Mouse (Mus musculus) neutrophil, adult 5-6 weeks (primary cell): ENCODE measurements around the gene Cbx2. TPM values are rescaled to one million over a fixed set of nuclear protein-coding genes. Genes with fewer than 3 reads are reported as not detected.

Source experiments
- ATAC-seq: fragments of 151-379, 151-347 bp; 2 replicates; pipeline ENCODE4 v1.8.0; 2017; ENCODE audit warnings: mild to moderate bottlenecking, moderate TSS enrichment; ENCODE audit not compliant: insufficient number of reproducible peaks, poor library complexity, low FRiP score, severe bottlenecking; ENCODE audit errors: extremely low read depth
- total RNA-seq: library from RNA; stranded (forward); fragments of 200-1000 nt; gene quantifications from 2 replicates; pipeline ENCODE4 v1.2.3, GENCODE M21; 2017

The Cbx2 gene
- total RNA-seq, 1 experiment from 2014 or later, result 1.3 TPM

- peak; percentile 77 for ATAC-seq
Observed at GRCm38 (mm10) chr11:119053257-119053670, 30.5 kb downstream of the Cbx2 start.

DNA sequence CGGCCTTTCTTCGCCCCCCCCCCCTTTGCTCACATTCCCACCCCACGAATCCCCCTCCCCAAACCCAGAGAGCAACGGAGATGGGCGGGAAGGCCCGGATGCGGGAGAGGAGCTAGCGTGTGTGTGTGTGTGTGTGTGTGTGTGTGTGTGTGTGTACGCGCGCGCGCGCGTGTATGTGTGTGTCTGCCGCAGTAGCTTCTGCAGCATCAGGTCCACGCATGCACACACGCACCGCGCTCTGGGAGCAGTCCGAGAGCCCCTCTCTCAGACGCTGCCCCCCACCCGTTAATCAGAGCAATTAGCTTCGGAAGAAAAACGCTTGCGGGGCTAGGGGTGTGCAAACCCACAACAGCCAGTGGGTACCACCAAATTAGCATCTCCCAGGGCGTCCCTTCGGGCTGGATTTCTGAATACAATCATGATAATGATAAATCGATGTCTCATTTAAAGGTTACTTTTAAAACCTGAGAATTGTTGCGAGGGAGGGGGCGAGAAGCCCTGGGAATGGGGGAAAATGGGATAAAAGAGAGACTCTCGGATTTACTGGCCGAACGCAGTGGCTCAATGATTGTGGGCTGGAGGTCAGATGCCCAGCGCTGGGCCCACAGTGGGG is 31.1 kb downstream of the Cbx2 start:
- ATAC-seq, result no peak

DNA sequence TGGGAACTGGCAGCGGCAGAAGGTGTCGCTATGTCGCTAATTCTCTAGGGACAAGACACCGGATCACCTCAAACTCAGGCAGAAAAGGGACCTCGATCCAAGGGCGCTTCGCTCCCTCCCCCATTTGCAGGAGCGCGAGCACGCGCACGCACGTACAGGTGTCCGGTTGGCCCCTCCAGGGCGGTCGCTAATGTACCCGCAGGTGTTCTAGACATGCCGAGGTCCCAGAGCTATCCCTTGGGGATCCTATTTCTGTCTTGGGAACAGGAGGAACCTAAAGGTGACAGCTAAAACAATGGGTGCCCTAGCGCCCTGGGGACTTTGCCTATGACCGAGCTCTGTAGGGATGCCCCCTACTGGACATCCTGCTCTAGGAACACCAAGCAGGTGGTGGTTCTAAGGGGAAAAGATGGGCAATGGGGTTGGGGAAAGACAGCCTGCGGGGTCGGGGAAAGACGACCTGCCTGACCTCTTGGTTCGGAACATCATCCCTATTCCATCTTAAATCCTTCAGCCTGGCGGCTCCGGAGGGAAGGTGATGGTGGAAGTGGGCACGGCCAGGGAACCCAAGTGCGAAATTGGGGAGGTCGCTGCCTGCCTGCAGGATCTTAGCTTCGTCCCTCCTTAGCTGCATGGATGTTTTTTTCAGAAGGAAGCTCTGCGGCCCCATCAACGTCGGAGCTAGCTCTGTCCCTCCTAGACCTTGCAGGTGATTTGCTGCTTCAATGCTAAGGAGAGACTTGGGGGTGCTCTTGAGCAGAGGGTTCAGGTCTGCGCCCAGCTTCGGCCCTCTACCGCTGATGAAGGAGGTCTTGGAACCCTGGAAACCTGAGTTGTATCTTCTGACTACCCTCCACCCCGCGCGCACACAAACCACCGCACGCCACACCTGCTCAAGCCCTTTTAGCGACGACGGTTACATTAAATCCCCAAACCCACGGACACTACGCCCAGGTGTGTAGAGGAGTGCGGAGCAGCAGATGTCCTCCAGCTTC is 31.9 kb downstream of the Cbx2 start:
- ATAC-seq, result peak; percentile 25; the same call in 1 of the 2 replicates

DNA sequence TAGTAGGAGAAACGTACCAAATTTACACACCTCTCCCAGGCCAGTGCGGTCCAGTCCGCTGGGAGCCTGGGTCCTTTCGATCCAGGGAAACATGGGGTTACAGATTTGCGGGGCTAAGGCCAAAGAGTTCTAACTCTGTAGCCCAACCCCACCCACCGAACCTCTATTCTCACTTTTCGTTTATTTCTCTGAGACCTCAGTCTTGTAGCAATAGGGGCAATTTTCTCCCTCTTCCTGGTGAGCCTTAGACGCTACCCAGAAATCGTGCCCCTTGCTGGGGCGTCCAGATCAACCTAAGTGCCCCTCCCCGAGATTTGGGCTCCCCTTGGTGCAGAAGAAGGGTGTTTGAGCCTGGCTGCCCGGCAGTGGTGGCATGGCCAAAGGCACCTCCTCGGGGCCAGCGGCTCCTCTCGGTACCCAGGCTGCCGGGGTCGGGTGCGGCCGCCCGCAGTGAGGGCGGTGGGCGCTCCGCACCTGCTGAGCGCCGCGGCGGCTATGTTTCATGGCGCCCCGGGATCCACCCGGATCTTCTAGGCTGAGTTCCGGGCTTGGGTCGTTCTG is 32.9 kb downstream of the Cbx2 start:
- ATAC-seq, result no peak

DNA sequence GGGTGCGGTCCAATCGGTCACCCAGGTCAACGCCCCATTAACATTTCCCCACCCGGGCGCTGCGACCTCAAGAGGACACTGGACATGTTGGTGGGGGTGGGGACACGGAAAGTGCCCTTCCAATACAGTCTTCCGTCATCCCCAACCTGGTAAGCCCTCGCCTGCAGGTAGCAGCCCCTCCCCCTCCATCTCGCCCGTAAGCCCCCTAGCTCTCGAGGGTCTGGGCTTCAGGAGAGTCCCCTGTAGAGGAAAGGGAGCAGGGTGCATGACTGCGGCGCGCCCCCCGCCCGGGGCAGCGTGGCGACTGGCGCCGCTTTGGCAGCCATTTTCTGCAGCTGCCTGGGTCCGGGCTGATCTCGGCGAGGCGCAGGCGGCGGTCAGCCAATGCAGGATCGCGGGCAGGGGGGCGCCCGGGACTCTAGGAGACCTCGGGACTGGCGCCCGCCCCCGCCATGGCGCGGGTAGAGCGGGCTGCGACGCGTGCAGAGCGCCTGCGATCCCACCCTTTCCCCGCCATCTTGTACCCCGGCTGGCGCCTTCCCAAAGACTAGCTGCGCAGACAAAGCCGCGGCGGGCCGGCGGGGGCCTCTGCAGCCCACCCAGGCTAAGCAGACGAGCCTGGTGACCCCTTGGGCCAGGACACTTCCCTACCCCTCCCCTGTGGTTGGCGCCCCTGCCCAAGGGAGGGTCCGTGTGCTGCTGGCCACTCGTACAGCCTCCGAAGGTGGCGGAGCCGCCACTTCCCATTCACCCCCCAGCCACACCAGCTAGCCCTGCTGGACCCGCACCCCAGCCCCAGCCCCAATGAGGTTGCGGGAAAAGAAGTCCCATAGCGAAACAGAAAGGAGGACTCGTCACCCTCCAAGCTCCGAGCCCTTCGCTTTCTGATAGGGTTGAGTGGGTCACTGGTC is 33.8 kb downstream of the Cbx2 start:
- ATAC-seq, result no peak

DNA sequence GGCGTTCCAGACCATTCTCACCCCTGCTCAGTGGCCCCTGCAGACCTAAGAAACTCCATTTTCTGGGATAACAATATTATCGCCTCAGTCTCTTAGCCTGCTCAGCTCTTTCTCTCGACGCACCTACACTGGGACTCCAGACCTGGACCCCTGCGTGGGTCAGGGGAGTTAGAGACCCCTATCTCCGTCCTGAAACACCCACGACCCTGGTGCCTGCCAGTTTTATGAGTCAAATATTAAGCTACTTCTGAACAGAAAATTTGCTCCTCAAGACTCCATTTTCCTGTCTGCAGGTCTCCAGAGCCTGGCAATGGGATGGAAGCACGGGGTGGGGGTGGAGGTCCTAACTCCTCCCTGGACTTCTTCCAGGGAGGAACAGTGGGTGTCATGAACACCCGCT is 34.5 kb downstream of the Cbx2 start:
- no peak for ATAC-seq

DNA sequence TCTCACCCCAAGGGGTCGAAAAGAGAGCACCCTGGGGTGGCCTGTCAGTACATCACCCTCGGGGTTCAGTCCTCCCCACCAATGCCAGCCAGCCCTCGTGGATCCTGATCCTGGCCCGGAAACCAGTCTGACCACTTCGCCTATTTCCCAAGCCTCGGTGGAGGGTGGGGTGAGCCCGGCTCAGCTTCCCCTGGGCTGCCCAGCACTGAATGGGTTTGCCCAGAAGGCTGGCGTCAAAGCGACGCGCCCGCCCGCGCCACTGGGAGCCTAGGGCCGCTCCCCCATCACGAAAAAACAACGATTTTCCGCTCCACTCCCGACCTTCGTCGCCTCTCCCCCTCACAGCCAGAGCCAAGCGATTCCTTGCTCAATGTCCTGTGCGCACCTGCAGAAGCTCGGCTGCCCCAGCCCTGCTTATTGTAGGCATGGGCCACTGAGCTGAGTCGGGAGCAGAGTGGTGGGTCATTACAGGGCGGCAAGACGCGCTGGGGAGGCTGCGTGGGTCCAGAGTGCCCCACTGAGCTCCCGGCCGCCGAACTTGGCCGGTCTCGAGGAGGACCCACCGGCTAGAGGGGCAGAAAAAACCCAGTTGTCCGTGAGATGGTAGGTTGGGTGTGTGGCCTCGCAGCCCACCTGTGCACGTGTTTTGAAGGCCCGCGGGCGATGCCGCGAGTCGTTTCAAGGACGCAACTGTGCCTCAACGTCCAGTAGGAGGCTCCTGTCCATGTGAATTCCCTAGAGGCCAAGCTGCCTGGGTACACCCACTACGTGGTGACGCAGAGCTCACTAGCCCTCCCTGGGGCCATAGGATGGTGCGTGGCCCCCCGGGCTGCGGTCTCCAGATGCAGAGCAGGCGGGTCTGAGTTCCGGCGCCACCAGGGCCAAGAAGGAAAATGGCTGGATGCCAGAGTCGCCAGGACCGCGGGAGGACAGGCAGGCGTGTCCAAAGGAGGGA is 35.6 kb downstream of the Cbx2 start:
- ATAC-seq, result no peak

- ATAC-seq, result no peak
Observed at GRCm38 (mm10) chr11:119059256-119059655, 36.5 kb downstream of the Cbx2 start.

GRCm38 (mm10) chr11:119066841-119067240 is 44.1 kb downstream of the Cbx2 start:
- no peak for ATAC-seq

DNA sequence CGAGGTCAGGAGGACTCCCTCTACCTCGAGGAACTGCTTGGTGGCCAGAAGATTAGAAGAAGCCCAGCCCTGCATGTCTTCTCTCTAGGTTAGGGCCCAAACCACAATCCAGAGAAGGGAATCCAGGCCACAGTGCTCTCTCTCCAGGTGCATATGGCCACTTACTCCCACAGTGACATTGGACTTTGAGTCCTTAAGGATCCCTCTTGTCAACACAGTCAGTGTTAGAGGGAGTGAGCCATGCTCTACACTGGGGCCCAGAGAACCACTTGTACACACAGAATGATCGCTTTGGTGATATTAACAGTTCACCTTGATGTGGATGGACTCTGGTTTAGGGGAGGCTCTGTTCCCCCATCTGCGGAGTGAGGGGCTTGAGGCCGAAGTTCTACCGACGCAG is 49.5 kb downstream of the Cbx2 start:
- ATAC-seq, result no peak

DNA sequence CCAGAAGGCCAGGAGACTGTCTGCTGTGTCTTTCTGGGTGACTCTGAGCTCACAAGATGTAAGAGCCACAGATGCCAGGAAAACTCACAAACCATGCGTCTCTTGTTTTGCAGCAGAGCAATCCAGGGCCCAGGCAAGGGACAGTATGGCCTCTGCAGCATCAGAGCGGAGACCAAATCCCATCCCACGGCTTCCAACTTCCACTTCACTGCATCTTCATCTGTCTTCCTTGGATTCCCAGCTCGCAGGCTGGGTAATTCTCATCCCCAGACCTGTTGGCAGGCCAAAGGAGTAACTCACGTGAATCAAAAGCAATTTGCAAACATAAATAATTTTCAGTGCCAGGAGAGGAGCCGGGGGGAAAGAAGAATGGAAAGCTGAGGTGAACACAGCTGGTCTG is 50.2 kb downstream of the Cbx2 start:
- no peak for ATAC-seq

GRCm38 (mm10) chr11:119073876-119074433 is 51.2 kb downstream of the Cbx2 start:
- no peak for ATAC-seq

DNA sequence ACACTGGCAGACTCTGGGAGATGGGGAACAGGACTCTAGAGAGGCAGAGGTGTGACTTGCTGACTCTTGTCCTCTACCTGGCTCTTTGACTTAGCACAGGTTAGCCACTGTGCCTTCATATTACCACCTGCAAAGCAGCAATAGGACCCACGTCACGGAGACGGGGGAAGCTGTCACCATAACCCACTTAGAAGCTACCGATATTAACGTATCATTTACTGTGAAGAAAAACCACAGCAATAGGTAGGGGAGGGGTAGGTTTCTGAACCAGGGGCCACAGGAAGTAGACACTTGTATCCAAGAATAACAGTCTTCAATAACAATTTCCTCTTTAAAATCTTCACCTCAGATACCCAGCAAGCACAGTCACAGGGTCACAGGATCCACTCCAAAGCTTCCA is 53.0 kb downstream of the Cbx2 start:
- ATAC-seq, result peak; percentile 57

DNA sequence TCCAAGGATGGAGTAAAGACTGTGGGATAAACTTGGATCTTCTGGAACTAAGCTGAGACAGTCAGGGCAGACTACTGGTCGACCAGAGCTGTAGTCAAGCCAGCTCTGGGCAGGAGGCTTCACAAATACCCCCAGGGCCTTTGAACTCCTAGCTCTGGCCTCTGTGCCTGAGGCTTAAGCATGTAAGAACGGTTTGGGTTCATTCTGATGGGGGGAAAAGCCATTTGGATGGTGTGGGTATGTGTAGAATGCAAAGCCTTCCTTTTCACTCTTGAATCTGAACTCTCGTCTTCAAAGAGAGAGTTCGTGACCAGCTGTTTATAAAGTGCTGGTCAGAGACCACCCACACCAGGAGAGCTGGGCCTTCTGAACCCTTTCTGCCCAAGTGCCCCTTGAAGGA is 55.0 kb downstream of the Cbx2 start:
- no peak for ATAC-seq

- no peak for ATAC-seq
Observed at GRCm38 (mm10) chr11:119078691-119079444, 56.1 kb downstream of the Cbx2 start.

GRCm38 (mm10) chr11:119079445-119079837 is 56.7 kb downstream of the Cbx2 start:
- no peak for ATAC-seq
